Mouse (Mus musculus) embryonic facial prominence, embryonic 11.5 days (tissue): ENCODE measurements around the gene Mecom. TPM values are rescaled to one million over a fixed set of nuclear protein-coding genes. Genes with fewer than 3 reads are reported as not detected.
"Not testable (repeated sequence)": the region's sequence is repeated elsewhere in the genome, so short reads cannot be mapped to it uniquely, and the experiment has no call there.

Experiments
- ATAC-seq: fragments of 200-750 bp; cut with Nextera tagmentation; replicated peaks from 2 replicates; pipeline ENCODE4 v1.8.0; 2017; ENCODE audit warnings: low read depth; ENCODE audit not compliant: insufficient number of reproducible peaks, low FRiP score, low TSS enrichment
- DNase-seq: peaks from one replicate; pipeline ENCODE4 v3.0.0-alpha.2; 2015; ENCODE audit warnings: low spot score
- H3K27ac ChIP-seq: fragments of 300-500 bp; sonication (generic); replicated peaks from 2 replicates; pipeline ENCODE4 v1.5.1; 2014; ENCODE audit warnings: mild to moderate bottlenecking, low read depth, low read length, control low read depth
- H3K27me3 ChIP-seq: fragments of 300-500 bp; sonication (generic); 2 replicates; pipeline ENCODE4 v1.6.1; 2014; ENCODE audit warnings: mild to moderate bottlenecking, low read length, moderate library complexity, mixed read lengths; ENCODE audit not compliant: control insufficient read depth, insufficient read depth
- H3K36me3 ChIP-seq: fragments of 300-500 bp; sonication (generic); replicated peaks from 2 replicates; pipeline ENCODE4 v1.6.1; 2014; ENCODE audit warnings: low read depth, mild to moderate bottlenecking, low read length, moderate library complexity, mixed read lengths; ENCODE audit not compliant: control insufficient read depth, insufficient read depth
- H3K4me1 ChIP-seq: fragments of 300-500 bp; sonication (generic); 2 replicates; pipeline ENCODE4 v1.6.1; 2014; ENCODE audit warnings: low read length, mixed read lengths; ENCODE audit not compliant: control insufficient read depth, insufficient read depth
- H3K4me2 ChIP-seq: fragments of 300-500 bp; sonication (generic); 2 replicates; pipeline ENCODE4 v1.6.1; 2014; ENCODE audit warnings: low read depth, mild to moderate bottlenecking, control low read depth, low read length, moderate library complexity
- H3K4me3 ChIP-seq: fragments of 300-500 bp; sonication (generic); 2 replicates; pipeline ENCODE4 v1.5.1; 2014; ENCODE audit warnings: low read depth, low read length, control low read depth
- H3K9ac ChIP-seq: fragments of 300-500 bp; sonication (generic); replicated peaks from 2 replicates; pipeline ENCODE4 v1.6.1; 2014; ENCODE audit warnings: mild to moderate bottlenecking, control low read depth, low read length
- H3K9me3 ChIP-seq: fragments of 300-500 bp; sonication (generic); replicated peaks from 2 replicates; pipeline ENCODE4 v1.6.1; 2016; ENCODE audit warnings: mild to moderate bottlenecking, low read length, inconsistent platforms, mixed read lengths; ENCODE audit not compliant: control insufficient read depth
- WGBS: fragments of 180-500 bp; shearing (Covaris S2); extraction: QIAGEN DNeasy Blood & Tissue Kit; methylation state at CpG from one replicate; pipeline ENCODE4 v1.1.7; 2014; 5-methylcytosine and 5-hydroxymethylcytosine counted together
- polyA plus RNA-seq: library from polyadenylated mRNA; unstranded; fragments of >200 nt; fragmentation: Nextera tagmentation; extraction: Ambion mirVana; gene quantifications from 2 replicates; pipeline ENCODE4 v1.2.1, GENCODE M21; 2014

Mecom gene
- polyA plus RNA-seq, 1 experiment from 2014 or later = 48.4 TPM

DNA sequence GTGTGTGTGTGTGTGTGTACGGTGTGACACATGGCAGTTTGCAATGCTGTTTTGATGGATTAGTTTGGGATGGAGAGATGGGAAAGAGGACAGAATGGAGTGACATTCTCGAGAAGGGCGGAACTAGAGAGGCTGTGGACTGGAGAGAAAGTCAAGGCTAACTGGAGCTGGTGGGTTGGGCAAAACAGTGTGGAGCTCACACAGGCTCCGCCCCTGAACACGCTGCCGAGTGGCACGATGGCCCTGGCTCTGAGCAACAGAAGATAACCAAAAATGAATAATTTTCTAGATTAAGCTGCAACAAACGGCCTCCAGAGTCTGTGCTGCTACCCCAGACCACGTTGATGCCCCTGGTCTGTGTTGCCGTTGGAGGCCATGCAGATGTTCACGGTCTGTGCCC lies 12.0 kb downstream of the Mecom start:
- Histone ChIP-seq H3K9me3 (no peaks in the 10 kb centered on the region), H3K36me3 (no peaks in the 10 kb centered on the region), H3K4me2 (no peak overlapping the region), H3K27ac (no peak overlapping the region), H3K4me3 (no peak overlapping the region), H3K4me1 (no peaks in the 10 kb centered on the region), H3K27me3 (no peaks in the 10 kb centered on the region), H3K9ac (no peak overlapping the region)
- WGBS = 90% methylated on average over 11 of the region's 11 CpGs
- DNase-seq (no peak), ATAC-seq (no peak)

GRCm38 (mm10) chr3:30520751-30521150 lies 27.1 kb downstream of the Mecom start:
- H3K9me3 ChIP-seq, H3K27me3 ChIP-seq, H3K9ac ChIP-seq, H3K4me2 ChIP-seq, DNase-seq, ATAC-seq, H3K4me1 ChIP-seq, H3K4me3 ChIP-seq, H3K27ac ChIP-seq, H3K36me3 ChIP-seq: not testable (repeated sequence)
- 54% methylated on average over 3 of the region's 3 CpGs for WGBS

GRCm38 (mm10) chr3:30519425-30519824 lies 28.4 kb downstream of the Mecom start:
- DNase-seq (no peak), ATAC-seq (no peak)
- H3K4me3 ChIP-seq = no peak overlapping the region
- no peaks in the 10 kb centered on the region for H3K9me3 ChIP-seq
- no peak overlapping the region for H3K4me2 ChIP-seq
- no peak overlapping the region for H3K9ac ChIP-seq
- 64% methylated on average over 1 of the region's 1 CpGs for WGBS
- H3K36me3 ChIP-seq = no peaks in the 10 kb centered on the region
- no peaks in the 10 kb centered on the region for H3K4me1 ChIP-seq
- no peaks in the 10 kb centered on the region for H3K27me3 ChIP-seq
- H3K27ac ChIP-seq = no peak overlapping the region

- peak overlapping the region; percentile 39; the same call in 1 of the 2 replicates for H3K4me3 ChIP-seq
- ATAC-seq = no peak
- H3K27ac ChIP-seq = no peak overlapping the region
- WGBS = 8% methylated on average over 9 of the region's 9 CpGs
- H3K4me2 ChIP-seq = peak overlapping the region; percentile 89
- H3K36me3 ChIP-seq = no peaks in the 10 kb centered on the region
- no peaks in the 10 kb centered on the region for H3K4me1 ChIP-seq
- H3K9ac ChIP-seq = no peak overlapping the region
- DNase-seq = no peak
- no peaks in the 10 kb centered on the region for H3K9me3 ChIP-seq
- H3K27me3 ChIP-seq = peaks cover 4% of the 10 kb centered on the region; the same call in 1 of the 2 replicates
These were observed 32.0 kb downstream of the Mecom start for GRCm38 (mm10) chr3:30515795-30516170.

- peak overlapping the region; percentile 56 for H3K9ac ChIP-seq
- H3K9me3 ChIP-seq = no peaks in the 10 kb centered on the region
- peak overlapping the region; percentile 89 for H3K4me2 ChIP-seq
- DNase-seq (peak; percentile 85), ATAC-seq (peak; percentile 87)
- H3K4me1 ChIP-seq = 0 out of 2 replicates have a peak, but pooled peaks cover 2% of the 10 kb centered on the region
- peak overlapping the region; percentile 39 for H3K4me3 ChIP-seq
- peak overlapping the region; percentile 58 for H3K27ac ChIP-seq
- under 1% methylated on average over 59 of the region's 62 CpGs for WGBS
- H3K27me3 ChIP-seq = peaks cover 4% of the 10 kb centered on the region; the same call in 1 of the 2 replicates
- no peaks in the 10 kb centered on the region for H3K36me3 ChIP-seq
These were observed 32.7 kb downstream of the Mecom start for GRCm38 (mm10) chr3:30514901-30515794.

DNA sequence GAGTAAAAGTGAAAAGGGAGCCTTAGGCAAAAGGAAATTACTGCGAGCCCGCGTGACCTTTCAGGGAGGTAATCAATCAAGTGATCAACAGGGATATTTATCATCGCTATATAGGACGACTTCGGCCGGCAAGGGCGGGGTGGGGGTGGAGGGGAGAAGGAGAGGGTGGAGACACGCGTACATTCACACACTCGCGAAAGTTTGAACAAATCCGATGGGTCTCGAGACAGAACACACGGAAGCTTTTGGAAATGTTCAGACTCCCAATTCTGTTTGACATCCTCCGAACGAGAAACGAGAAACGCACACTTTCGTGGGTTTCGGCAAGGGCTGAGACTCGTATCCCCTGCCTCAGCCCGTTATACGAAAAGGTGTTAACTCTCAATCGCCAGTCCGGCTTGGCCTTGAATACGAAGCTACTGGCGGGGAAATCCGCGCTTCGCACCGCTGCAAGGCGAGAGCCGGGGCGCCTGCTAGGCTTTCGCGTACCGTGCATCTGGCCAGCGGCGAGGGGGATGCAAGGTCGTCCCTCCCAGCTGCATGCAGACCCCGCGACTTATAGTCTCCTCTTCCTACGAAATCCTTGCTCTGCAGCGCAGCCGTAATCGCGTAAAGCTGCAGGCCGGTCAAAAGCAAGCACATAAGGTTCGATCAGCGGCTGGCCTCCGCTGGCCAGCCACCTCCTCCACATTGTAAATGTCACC lies 33.6 kb downstream of the Mecom start:
- H3K9ac ChIP-seq = peak overlapping the region; percentile 56
- peaks cover 4% of the 10 kb centered on the region; the same call in 1 of the 2 replicates for H3K27me3 ChIP-seq
- H3K4me2 ChIP-seq = peak overlapping the region; percentile 89
- H3K4me1 ChIP-seq = 0 out of 2 replicates have a peak, but pooled peaks cover 2% of the 10 kb centered on the region
- peak; percentile 66 for DNase-seq
- no peaks in the 10 kb centered on the region for H3K9me3 ChIP-seq
- peak overlapping the region; percentile 39 for H3K4me3 ChIP-seq
- H3K27ac ChIP-seq = peak overlapping the region; percentile 58
- WGBS = 0% methylated on average over 52 of the region's 52 CpGs
- ATAC-seq = no peak
- no peaks in the 10 kb centered on the region for H3K36me3 ChIP-seq

GRCm38 (mm10) chr3:30513314-30513997 lies 34.4 kb downstream of the Mecom start:
- 0 out of 2 replicates have a peak, but pooled peaks cover 2% of the 10 kb centered on the region for H3K4me1 ChIP-seq
- WGBS = 3% methylated on average over 16 of the region's 16 CpGs

More at GRCm38 (mm10) chr3:30513314-30513997, 34.4 kb downstream of the Mecom start:
- H3K36me3 ChIP-seq = no peaks in the 10 kb centered on the region
- H3K9me3 ChIP-seq = no peaks in the 10 kb centered on the region
- no peak overlapping the region for H3K27ac ChIP-seq
- H3K27me3 ChIP-seq = peaks cover 4% of the 10 kb centered on the region; the same call in 1 of the 2 replicates
- peak overlapping the region; percentile 39 for H3K4me3 ChIP-seq
- H3K9ac ChIP-seq = peak overlapping the region; percentile 56
- H3K4me2 ChIP-seq = peak overlapping the region; percentile 89
- peak; percentile 27 for DNase-seq
- ATAC-seq = no peak
